Mouse (Mus musculus): ENCODE measurements around the gene Olfr16. TPM values are rescaled to one million over a fixed set of nuclear protein-coding genes. Genes with fewer than 3 reads are reported as not detected.

Olfr16 gene
- polyA plus RNA-seq, 1 experiment = not detected

- Histone ChIP-seq H3K79me2 (ENCODE audit: control insufficient read depth, insufficient read depth) (no peaks in the 10 kb centered on the region), H3K36me3 (ENCODE audit: control insufficient read depth, insufficient read depth) (no peaks in the 10 kb centered on the region), H3K27me3 (ENCODE audit: control insufficient read depth, insufficient read depth, insufficient read length) (no peaks in the 10 kb centered on the region), H3K79me3 (ENCODE audit: low read depth) (no peaks in the 10 kb centered on the region), H3K4me3 (ENCODE audit: insufficient read depth, poor library complexity, severe bottlenecking) (no peak overlapping the region), H3ac (ENCODE audit: control insufficient read depth, insufficient read length, low read depth) (no peak overlapping the region)
- no peak for TF ChIP-seq CEBPB (IDR thresholded peaks at IDR 0.05; ENCODE audit: low read depth)
- no peak for TF ChIP-seq FOSL1 (IDR thresholded peaks at IDR 0.05; ENCODE audit: insufficient read depth, low read length, poor library complexity, severe bottlenecking)
- no peak for TF ChIP-seq MYOD1 (IDR thresholded peaks at IDR 0.05; ENCODE audit: control insufficient read depth, insufficient read length, low read depth)
- no peak for TF ChIP-seq MYOG (IDR thresholded peaks at IDR 0.05; ENCODE audit: control insufficient read depth, extremely low read depth, insufficient read length)
- TF ChIP-seq CTCF (IDR thresholded peaks at IDR 0.05; ENCODE audit: control insufficient read depth, insufficient read depth, insufficient read length) = no peak
- no peak for TF ChIP-seq USF1 (IDR thresholded peaks at IDR 0.05; ENCODE audit: low read depth)
- no peak for TF ChIP-seq MAX (IDR thresholded peaks at IDR 0.05)
Measured at GRCm38 (mm10) chr1:172951171-172951720, 1.0 kb downstream of the Olfr16 start.

DNA sequence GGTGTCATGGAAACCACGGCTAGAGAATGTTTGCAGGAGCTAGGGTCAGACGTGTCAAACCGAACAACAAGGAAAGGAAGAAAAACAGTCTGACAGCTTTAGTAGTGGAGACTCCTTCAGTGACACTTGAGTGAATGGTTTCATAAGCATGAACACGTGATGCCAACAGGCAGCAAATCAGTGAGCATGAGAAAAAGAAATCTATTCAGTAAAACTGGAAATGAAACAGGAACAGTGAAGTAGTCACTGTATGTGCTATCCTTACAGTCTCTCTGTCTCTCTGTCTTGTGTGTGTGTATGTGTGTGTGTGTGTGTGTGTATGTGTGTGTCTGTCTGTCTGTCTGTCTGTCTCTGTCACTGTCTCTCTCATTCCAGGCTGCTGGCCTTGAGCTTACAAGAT, 5.2 kb downstream of the Olfr16 start:
- Histone ChIP-seq H3K4me3 (ENCODE audit: insufficient read depth, poor library complexity, severe bottlenecking) (no peak overlapping the region), H3ac (ENCODE audit: control insufficient read depth, insufficient read length, low read depth) (no peak overlapping the region), H3K36me3 (ENCODE audit: control insufficient read depth, insufficient read depth) (no peaks in the 10 kb centered on the region), H3K79me3 (ENCODE audit: low read depth) (no peaks in the 10 kb centered on the region), H3K27me3 (ENCODE audit: control insufficient read depth, insufficient read depth, insufficient read length) (no peaks in the 10 kb centered on the region), H3K79me2 (ENCODE audit: control insufficient read depth, insufficient read depth) (no peaks in the 10 kb centered on the region)
- TF ChIP-seq CTCF (IDR thresholded peaks at IDR 0.05; ENCODE audit: control insufficient read depth, insufficient read depth, insufficient read length) (no peak), FOSL1 (IDR thresholded peaks at IDR 0.05; ENCODE audit: insufficient read depth, low read length, poor library complexity, severe bottlenecking) (no peak), MYOD1 (IDR thresholded peaks at IDR 0.05; ENCODE audit: control insufficient read depth, insufficient read length, low read depth) (no peak), MYOG (IDR thresholded peaks at IDR 0.05; ENCODE audit: control insufficient read depth, extremely low read depth, insufficient read length) (no peak), USF1 (IDR thresholded peaks at IDR 0.05; ENCODE audit: low read depth) (no peak), MAX (IDR thresholded peaks at IDR 0.05) (no peak), CEBPB (IDR thresholded peaks at IDR 0.05; ENCODE audit: low read depth) (no peak)

GRCm38 (mm10) chr1:172960452-172960851, 10.2 kb downstream of the Olfr16 start:
- Histone ChIP-seq H3K79me2 (ENCODE audit: control insufficient read depth, insufficient read depth) (no peaks in the 10 kb centered on the region), H3K36me3 (ENCODE audit: control insufficient read depth, insufficient read depth) (no peaks in the 10 kb centered on the region), H3ac (ENCODE audit: control insufficient read depth, insufficient read length, low read depth) (no peak overlapping the region), H3K79me3 (ENCODE audit: low read depth) (no peaks in the 10 kb centered on the region), H3K27me3 (ENCODE audit: control insufficient read depth, insufficient read depth, insufficient read length) (no peaks in the 10 kb centered on the region), H3K4me3 (ENCODE audit: insufficient read depth, poor library complexity, severe bottlenecking) (no peak overlapping the region)
- TF ChIP-seq FOSL1 (IDR thresholded peaks at IDR 0.05; ENCODE audit: insufficient read depth, low read length, poor library complexity, severe bottlenecking) (peak; percentile 95), MYOD1 (IDR thresholded peaks at IDR 0.05; ENCODE audit: control insufficient read depth, insufficient read length, low read depth) (peak; percentile 83), CEBPB (IDR thresholded peaks at IDR 0.05; ENCODE audit: low read depth) (no peak), USF1 (IDR thresholded peaks at IDR 0.05; ENCODE audit: low read depth) (no peak), CTCF (IDR thresholded peaks at IDR 0.05; ENCODE audit: control insufficient read depth, insufficient read depth, insufficient read length) (no peak), MAX (IDR thresholded peaks at IDR 0.05) (peak; percentile 29), MYOG (IDR thresholded peaks at IDR 0.05; ENCODE audit: control insufficient read depth, extremely low read depth, insufficient read length) (no peak)

- no peaks in the 10 kb centered on the region for H3K79me3 ChIP-seq (ENCODE audit: low read depth)
- no peak overlapping the region for H3K4me3 ChIP-seq (ENCODE audit: insufficient read depth, poor library complexity, severe bottlenecking)
- H3ac ChIP-seq (ENCODE audit: control insufficient read depth, insufficient read length, low read depth) = no peak overlapping the region
- TF ChIP-seq FOSL1 (IDR thresholded peaks at IDR 0.05; ENCODE audit: insufficient read depth, low read length, poor library complexity, severe bottlenecking) (no peak), MAX (IDR thresholded peaks at IDR 0.05) (no peak), CTCF (IDR thresholded peaks at IDR 0.05; ENCODE audit: control insufficient read depth, insufficient read depth, insufficient read length) (no peak), CEBPB (IDR thresholded peaks at IDR 0.05; ENCODE audit: low read depth) (no peak), MYOD1 (IDR thresholded peaks at IDR 0.05; ENCODE audit: control insufficient read depth, insufficient read length, low read depth) (no peak), MYOG (IDR thresholded peaks at IDR 0.05; ENCODE audit: control insufficient read depth, extremely low read depth, insufficient read length) (no peak), USF1 (IDR thresholded peaks at IDR 0.05; ENCODE audit: low read depth) (no peak)
- no peaks in the 10 kb centered on the region for H3K79me2 ChIP-seq (ENCODE audit: control insufficient read depth, insufficient read depth)
- no peaks in the 10 kb centered on the region for H3K36me3 ChIP-seq (ENCODE audit: control insufficient read depth, insufficient read depth)
- no peaks in the 10 kb centered on the region for H3K27me3 ChIP-seq (ENCODE audit: control insufficient read depth, insufficient read depth, insufficient read length)
Measured at GRCm38 (mm10) chr1:172989794-172990634, 39.8 kb downstream of the Olfr16 start.

GRCm38 (mm10) chr1:172990635-172991009, 40.4 kb downstream of the Olfr16 start:
- H3K79me3 ChIP-seq (ENCODE audit: low read depth) = no peaks in the 10 kb centered on the region
- no peak overlapping the region for H3ac ChIP-seq (ENCODE audit: control insufficient read depth, insufficient read length, low read depth)
- no peaks in the 10 kb centered on the region for H3K79me2 ChIP-seq (ENCODE audit: control insufficient read depth, insufficient read depth)
- TF ChIP-seq MYOD1 (IDR thresholded peaks at IDR 0.05; ENCODE audit: control insufficient read depth, insufficient read length, low read depth) = no peak
- TF ChIP-seq FOSL1 (IDR thresholded peaks at IDR 0.05; ENCODE audit: insufficient read depth, low read length, poor library complexity, severe bottlenecking) = no peak
- TF ChIP-seq CEBPB (IDR thresholded peaks at IDR 0.05; ENCODE audit: low read depth) = no peak
- TF ChIP-seq CTCF (IDR thresholded peaks at IDR 0.05; ENCODE audit: control insufficient read depth, insufficient read depth, insufficient read length) = no peak
- TF ChIP-seq USF1 (IDR thresholded peaks at IDR 0.05; ENCODE audit: low read depth) = no peak
- no peak for TF ChIP-seq MYOG (IDR thresholded peaks at IDR 0.05; ENCODE audit: control insufficient read depth, extremely low read depth, insufficient read length)
- TF ChIP-seq MAX (IDR thresholded peaks at IDR 0.05) = no peak
- no peaks in the 10 kb centered on the region for H3K36me3 ChIP-seq (ENCODE audit: control insufficient read depth, insufficient read depth)
- H3K4me3 ChIP-seq (ENCODE audit: insufficient read depth, poor library complexity, severe bottlenecking) = no peak overlapping the region
- H3K27me3 ChIP-seq (ENCODE audit: control insufficient read depth, insufficient read depth, insufficient read length) = no peaks in the 10 kb centered on the region

Other genes with a start within 250 kb of the Olfr16 start
- gene Apcs, start 55.4 kb upstream of the Olfr16 start, polyA plus RNA-seq (2012; fragmentation: generic; extraction: Trizol) = not detected
- gene Olfr1408, start 187.0 kb downstream of the Olfr16 start, polyA plus RNA-seq (2012; fragmentation: generic; extraction: Trizol) = not detected
- not detected for gene Olfr1406, start 240.2 kb downstream of the Olfr16 start, polyA plus RNA-seq (2012; fragmentation: generic; extraction: Trizol)
- gene Olfr218, start 247.4 kb downstream of the Olfr16 start, polyA plus RNA-seq (2012; fragmentation: generic; extraction: Trizol) = not detected

Measured in C2C12 (cell line).